Mouse (Mus musculus) thymus, adult 2 months (tissue): ENCODE data around the gene Suclg1.

Experiments
- CTCF ChIP-seq: fragments of 200-500 bp; IDR thresholded peaks from 2 replicates; pipeline ENCODE4 v1.5.1; 2012; ENCODE audit warnings: mild to moderate bottlenecking, control low read depth, low read length, moderate library complexity, borderline replicate concordance; ENCODE audit not compliant: control insufficient read depth, poor library complexity, insufficient read depth; ENCODE audit errors: extremely low read depth
- POLR2A ChIP-seq: fragments of 200-500 bp; IDR thresholded peaks from 2 replicates; pipeline ENCODE4 v1.6.1; 2012; ENCODE audit warnings: mild to moderate bottlenecking, low read length, control low read depth, moderate library complexity; ENCODE audit not compliant: control insufficient read depth, poor library complexity, insufficient read depth; ENCODE audit errors: extremely low read depth

DNA sequence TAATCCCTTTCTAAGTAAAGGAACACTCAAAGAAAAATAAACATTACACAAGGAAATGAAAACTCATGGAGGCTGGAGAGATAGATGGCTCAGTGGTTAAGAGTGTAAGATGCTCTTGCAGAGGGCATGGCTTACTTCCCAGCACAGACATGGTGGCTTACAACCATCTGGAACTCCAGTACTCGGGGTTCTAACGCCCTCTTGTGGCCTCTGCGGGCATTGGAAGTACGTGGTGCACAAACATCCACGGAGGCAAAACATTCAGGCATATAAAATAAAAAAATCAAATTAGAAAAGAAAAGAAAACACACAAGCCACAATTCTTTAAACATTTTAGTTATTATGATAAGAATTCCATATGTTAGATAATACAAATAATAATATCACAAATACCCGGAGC lies 63.2 kb downstream of the Suclg1 start:
- no peak for TF ChIP-seq CTCF
- TF ChIP-seq POLR2A, result no peak
